Mouse (Mus musculus): ENCODE results near the gene Dsn1.

Gene Dsn1

DNA sequence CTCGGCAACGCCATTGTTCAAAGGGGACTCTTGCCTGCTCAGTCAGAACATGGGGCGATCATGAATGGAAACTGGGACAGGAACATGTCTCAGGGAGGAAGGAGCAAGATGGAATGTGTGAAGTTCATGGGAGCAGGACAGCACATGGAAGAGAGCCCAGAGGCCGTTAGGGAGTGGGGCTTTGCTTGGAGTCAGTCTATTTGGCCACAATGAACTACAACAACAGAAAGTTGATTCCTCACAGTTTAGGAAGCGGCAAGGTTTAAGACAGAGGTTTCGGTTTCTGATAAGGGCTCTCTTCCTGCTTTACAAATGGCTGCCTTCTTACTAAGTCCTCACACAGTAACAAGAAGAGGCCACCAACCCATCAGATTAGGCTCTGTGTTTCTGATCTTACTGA, 39.6 kb downstream of the Dsn1 start:
- DNase-seq (ENCODE audit: low read depth): no peak

DNA sequence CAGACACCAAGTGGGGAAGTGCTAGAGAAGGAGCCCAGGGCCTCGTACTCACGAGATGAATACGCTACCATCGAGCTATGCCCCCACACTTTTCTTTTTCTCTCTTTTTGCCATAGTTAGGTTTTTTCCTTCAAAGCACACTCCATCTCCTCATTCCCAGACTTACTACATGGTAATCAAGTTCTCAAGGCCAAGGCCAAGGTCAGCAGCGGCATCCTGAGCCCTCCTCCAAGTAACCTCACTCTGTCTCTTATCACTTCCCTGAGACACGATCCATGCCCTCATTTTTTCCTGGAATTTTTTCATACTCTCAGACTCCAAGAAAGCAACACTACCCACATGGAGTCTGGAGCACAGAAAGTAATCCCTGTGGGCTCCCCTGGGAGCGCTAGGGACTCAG, 43.1 kb downstream of the Dsn1 start:
- DNase-seq (ENCODE audit: low read depth): no peak

DNA sequence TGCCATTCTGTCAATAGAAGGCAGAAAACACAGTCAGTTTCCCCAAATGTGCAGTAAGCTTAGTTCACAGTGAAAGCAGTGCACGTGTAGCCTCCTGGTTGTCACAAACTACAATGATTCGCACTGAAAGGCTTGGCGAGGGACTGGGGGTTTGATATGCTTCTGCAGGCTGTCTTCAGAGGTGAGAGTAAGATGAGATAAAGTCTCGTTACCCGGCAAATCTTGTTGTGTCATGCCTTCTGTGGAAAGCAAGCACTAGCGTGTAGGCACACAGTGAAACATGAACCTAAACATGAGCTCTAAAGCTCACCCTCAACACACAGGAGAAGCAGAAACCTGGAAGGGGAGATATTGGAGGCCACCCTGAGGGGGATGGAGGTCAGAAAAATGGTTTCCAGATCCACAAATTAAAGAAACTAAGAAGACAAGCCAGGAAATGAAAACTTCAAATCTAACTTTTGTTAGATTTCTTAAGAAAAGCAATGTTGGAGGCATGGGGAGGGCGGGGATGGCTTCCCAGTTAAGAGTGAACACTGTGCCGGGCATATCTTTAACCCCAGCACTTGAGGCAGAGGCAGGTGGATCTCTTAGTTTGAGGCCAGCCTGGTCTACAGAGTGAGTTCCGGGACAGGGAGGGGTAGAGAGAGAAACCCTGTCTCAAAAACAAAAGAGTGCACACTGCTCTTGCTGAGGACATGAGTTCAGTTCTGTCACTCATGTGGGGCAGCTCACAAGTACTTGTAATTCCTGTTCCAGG, 48.3 kb downstream of the Dsn1 start:
- no peak for DNase-seq (ENCODE audit: low read depth)

DNA sequence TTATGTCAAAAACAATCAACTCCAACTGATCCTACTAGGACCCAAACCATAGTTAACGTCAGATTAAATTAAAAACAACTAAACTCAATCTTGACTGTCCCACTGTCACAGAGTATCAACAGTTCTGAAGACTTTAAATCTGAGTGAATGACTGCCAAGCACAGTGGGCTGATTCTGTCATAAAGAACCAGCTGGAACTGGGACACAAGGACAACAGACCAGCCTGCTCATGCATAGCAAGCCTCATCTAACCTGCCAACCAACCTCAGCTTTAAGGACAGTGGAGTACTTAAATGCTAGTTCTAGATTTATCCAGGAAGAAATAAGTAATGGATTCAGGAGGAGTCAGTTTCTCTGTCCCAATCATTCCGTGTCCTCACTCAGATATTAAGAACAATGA, 49.9 kb downstream of the Dsn1 start:
- no peak for DNase-seq (ENCODE audit: low read depth)

DNA sequence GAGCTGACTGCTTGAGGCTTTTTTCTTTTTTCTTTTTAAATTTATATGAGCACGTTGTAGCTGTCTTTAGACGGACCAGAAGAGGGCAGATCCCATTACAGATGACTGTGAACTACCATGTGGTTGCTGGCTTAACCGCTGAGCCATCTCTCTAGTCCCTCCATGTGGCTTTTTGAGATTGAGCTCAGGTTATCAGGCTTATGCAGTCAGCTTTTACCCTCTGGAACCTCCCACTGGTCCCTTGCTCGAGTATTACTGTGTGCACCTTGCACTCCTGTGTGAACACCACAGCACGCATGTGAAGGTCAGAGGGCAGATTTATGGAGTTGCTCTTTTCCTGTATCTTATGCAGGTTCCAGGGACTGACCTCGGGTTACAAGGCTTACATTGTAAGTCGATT, 50.6 kb downstream of the Dsn1 start:
- DNase-seq (ENCODE audit: low read depth): no peak

DNA sequence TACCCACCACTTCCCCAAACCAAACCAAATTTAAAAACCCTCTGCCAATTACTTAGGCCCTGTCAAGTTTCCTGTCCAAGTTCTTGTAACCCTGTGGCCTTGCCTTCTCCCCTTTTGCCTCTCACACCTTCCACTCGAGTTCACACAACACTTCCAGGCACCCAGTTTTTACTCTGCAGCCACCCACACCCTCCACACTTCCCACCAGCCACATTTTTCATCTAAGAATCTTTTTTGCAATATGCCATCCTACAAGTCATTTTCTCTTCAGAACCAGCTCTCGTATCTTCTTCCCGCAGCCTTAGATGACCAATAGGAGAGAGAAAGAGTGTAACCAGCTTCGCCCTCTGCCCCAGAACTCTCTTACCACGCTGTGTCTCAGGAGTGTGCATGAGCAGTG, 52.5 kb downstream of the Dsn1 start:
- no peak for DNase-seq (ENCODE audit: low read depth)

DNA sequence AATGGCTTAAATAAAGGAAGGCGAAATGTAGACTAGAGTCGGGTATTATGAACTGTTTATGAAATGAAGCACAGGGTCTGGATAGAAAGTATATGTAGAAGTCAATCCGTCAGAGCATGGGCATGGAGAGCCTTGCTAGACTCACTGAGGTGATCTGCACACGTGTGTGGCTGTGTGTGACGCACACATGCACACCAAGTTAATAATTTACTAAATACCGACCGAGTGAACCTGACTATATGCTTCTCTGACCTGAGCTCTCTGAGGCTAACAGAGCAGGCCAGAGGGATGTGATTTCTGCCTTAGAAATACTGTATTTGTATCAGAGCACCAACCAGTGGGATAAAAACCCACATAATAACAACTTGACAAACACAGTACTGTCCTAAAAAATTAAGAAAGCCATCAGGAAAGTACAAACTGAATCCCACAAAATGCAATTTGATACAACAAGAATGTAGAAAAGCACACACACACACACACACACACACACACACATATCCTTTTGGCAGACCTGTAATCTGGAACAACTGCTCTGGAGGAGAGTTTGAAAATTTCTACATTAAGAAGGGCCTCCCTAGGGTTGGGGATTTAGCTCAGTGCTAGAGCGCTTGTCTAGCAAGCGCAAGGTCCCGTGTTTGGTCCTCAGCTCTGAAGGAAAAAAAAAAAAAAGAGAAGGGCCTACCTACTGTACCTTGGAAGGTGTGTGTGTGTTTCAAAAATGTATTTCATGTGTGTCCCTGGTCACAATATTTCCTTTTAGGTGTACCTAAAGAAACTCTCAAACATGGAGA, 55.5 kb downstream of the Dsn1 start:
- no peak for DNase-seq (ENCODE audit: low read depth)

DNA sequence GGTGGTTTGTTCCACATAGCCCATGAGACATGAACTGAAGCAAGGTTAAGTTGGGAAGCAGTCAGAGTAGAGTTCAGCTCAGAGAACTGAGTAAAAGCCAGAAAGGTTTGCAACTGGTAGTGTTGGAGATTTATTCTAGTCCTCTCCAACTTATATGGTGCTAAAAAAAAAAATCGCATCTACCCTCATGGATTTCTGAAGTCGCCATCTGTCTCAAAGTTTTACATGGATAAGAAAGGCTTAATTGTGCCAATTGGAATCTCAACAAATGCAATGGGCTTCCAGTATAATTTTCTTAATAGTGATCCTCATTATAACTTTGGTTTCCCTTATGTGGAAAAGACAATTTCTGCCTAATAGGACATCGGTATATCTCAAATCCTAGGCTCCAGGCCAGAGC, 56.1 kb downstream of the Dsn1 start:
- no peak for DNase-seq (ENCODE audit: low read depth)
